Mouse (Mus musculus) ES-Bruce4 (cell line): Measurements from ENCODE around the gene Grrp1. TPM values are rescaled to one million over a fixed set of nuclear protein-coding genes. Genes with fewer than 3 reads are reported as not detected.

Experiments used
- H3K27ac ChIP-seq: 2 replicates; pipeline ENCODE4 v1.5.1; 2012; ENCODE audit warnings: low read length, inconsistent platforms; ENCODE audit not compliant: insufficient read depth
- H3K27me3 ChIP-seq: 2 replicates; pipeline ENCODE4 v1.6.1; 2012; ENCODE audit warnings: mild to moderate bottlenecking, low read length, inconsistent platforms; ENCODE audit not compliant: control insufficient read depth, poor library complexity, insufficient read depth, severe bottlenecking
- H3K36me3 ChIP-seq: 2 replicates; pipeline ENCODE4 v1.6.1; 2012; ENCODE audit warnings: inconsistent platforms, mild to moderate bottlenecking, low read length, moderate library complexity; ENCODE audit not compliant: control insufficient read depth, poor library complexity, insufficient read depth, severe bottlenecking
- H3K4me1 ChIP-seq: one replicate; pipeline ENCODE4 v1.8.1; 2011; ENCODE audit warnings: low read length; ENCODE audit not compliant: control insufficient read depth, insufficient read depth
- H3K4me3 ChIP-seq: 2 replicates; pipeline ENCODE4 v1.5.1; 2011; ENCODE audit warnings: low read depth, mild to moderate bottlenecking, low read length
- H3K9ac ChIP-seq: 2 replicates; pipeline ENCODE4 v1.6.1; 2012; ENCODE audit warnings: low read depth, mild to moderate bottlenecking, inconsistent platforms; ENCODE audit not compliant: poor library complexity, severe bottlenecking
- H3K9me3 ChIP-seq: replicated peaks from 2 replicates; pipeline ENCODE4 v1.6.1; 2012; ENCODE audit warnings: mild to moderate bottlenecking, low read length, inconsistent platforms; ENCODE audit not compliant: control insufficient read depth, poor library complexity, insufficient read depth, severe bottlenecking
- CTCF ChIP-seq: IDR thresholded peaks from one replicate; pipeline ENCODE4 v1.8.1; 2011; ENCODE audit warnings: low read depth, low read length
- EP300 ChIP-seq: IDR thresholded peaks from 2 replicates; pipeline ENCODE4 v1.6.1; 2011; ENCODE audit warnings: low read depth, low read length; ENCODE audit not compliant: insufficient read depth
- POLR2A ChIP-seq: IDR thresholded peaks from one replicate; pipeline ENCODE4 v1.8.1; 2011; ENCODE audit warnings: low read length; ENCODE audit not compliant: insufficient read depth
- polyA plus RNA-seq: library from polyadenylated mRNA; stranded (reverse); fragments of >200 nt; gene quantifications from 2 replicates; pipeline ENCODE4 v1.2.4, GENCODE M21; 2011; ENCODE audit warnings: low read depth; ENCODE audit not compliant: missing spikeins, insufficient read depth, insufficient read length

The Grrp1 gene
- polyA plus RNA-seq, 1 experiment, result not detected

- H3K36me3 ChIP-seq, result peaks cover 5% of the 10 kb centered on the region
- peak within 1 kb of the TSS; percentile 88 for H3K9ac ChIP-seq
- peak within 1 kb of the TSS; percentile 85 for H3K27ac ChIP-seq
- no peaks in the 10 kb centered on the region for H3K9me3 ChIP-seq
- no peaks in the 10 kb centered on the region for H3K27me3 ChIP-seq
- peak within 1 kb of the TSS; percentile 87 for H3K4me3 ChIP-seq
- no peaks in the 10 kb centered on the region for H3K4me1 ChIP-seq
- TF ChIP-seq EP300, result peak; percentile 79; the same call in 1 of the 2 replicates
- TF ChIP-seq POLR2A, result peak; percentile 35
- TF ChIP-seq CTCF, result no peak
These were observed 33.7 kb upstream of the Grrp1 start, which contains the start of gene Pdik1l for GRCm38 (mm10) chr4:134287575-134288025. Pdik1l (minus strand) TSS chr4:134287895.

GRCm38 (mm10) chr4:134287168-134287564 lies 33.3 kb upstream of the Grrp1 start:
- Histone ChIP-seq H3K9me3 (no peaks in the 10 kb centered on the region), H3K9ac (peak overlapping the region; percentile 88), H3K36me3 (peaks cover 7% of the 10 kb centered on the region), H3K4me1 (no peaks in the 10 kb centered on the region), H3K27me3 (no peaks in the 10 kb centered on the region), H3K4me3 (peak overlapping the region; percentile 87), H3K27ac (peak overlapping the region; percentile 70)
- TF ChIP-seq CTCF (no peak), POLR2A (peak; percentile 76)

GRCm38 (mm10) chr4:134286226-134287167 lies 32.6 kb upstream of the Grrp1 start:
- H3K27ac ChIP-seq, result no peak overlapping the region
- TF ChIP-seq EP300 (no peak), POLR2A (no peak), CTCF (no peak)
- no peaks in the 10 kb centered on the region for H3K27me3 ChIP-seq
- no peaks in the 10 kb centered on the region for H3K4me1 ChIP-seq
- no peaks in the 10 kb centered on the region for H3K9me3 ChIP-seq
- H3K36me3 ChIP-seq, result peaks cover 7% of the 10 kb centered on the region
- peak overlapping the region; percentile 87 for H3K4me3 ChIP-seq
- peak overlapping the region; percentile 88 for H3K9ac ChIP-seq

GRCm38 (mm10) chr4:134284942-134285341 lies 31.0 kb upstream of the Grrp1 start:
- Histone ChIP-seq H3K27me3 (no peaks in the 10 kb centered on the region), H3K27ac (no peak overlapping the region), H3K36me3 (peaks cover 17% of the 10 kb centered on the region), H3K9ac (no peak overlapping the region), H3K9me3 (no peaks in the 10 kb centered on the region), H3K4me1 (no peaks in the 10 kb centered on the region), H3K4me3 (no peak overlapping the region)
- TF ChIP-seq EP300 (no peak), CTCF (no peak), POLR2A (no peak)

GRCm38 (mm10) chr4:134273417-134274345 lies 19.8 kb upstream of the Grrp1 start:
- Histone ChIP-seq H3K4me1 (no peaks in the 10 kb centered on the region), H3K36me3 (peaks cover 5% of the 10 kb centered on the region; the same call in 1 of the 2 replicates), H3K4me3 (peak overlapping the region; percentile 35; the same call in 1 of the 2 replicates), H3K9me3 (no peaks in the 10 kb centered on the region), H3K27ac (peak overlapping the region; percentile 68), H3K9ac (peak overlapping the region; percentile 54), H3K27me3 (no peaks in the 10 kb centered on the region)
- TF ChIP-seq CTCF (no peak), EP300 (no peak), POLR2A (no peak)
